Mouse (Mus musculus): ENCODE results near the gene Hnf1a.

- TF ChIP-seq CTCF (conservative IDR thresholded peaks at IDR 0.05; ENCODE audit: low read length), result no peak
- no peak for TF ChIP-seq NANOG (IDR thresholded peaks at IDR 0.05; ENCODE audit: borderline replicate concordance, low read length)
- TF ChIP-seq POU5F1 (IDR thresholded peaks at IDR 0.05; ENCODE audit: borderline replicate concordance, low read length), result no peak
Observed at GRCm38 (mm10) chr5:115018270-115018669, 47.4 kb upstream of the Hnf1a start.

All from E14TG2a.4 (cell line).